Mouse (Mus musculus) 416B (cell line): ENCODE measurements around the gene Sstr5.

Source experiments
- DNase-seq: peaks from one replicate; pipeline ENCODE4 v3.0.0; 2011; ENCODE audit warnings: low read depth

The Sstr5 gene

DNA sequence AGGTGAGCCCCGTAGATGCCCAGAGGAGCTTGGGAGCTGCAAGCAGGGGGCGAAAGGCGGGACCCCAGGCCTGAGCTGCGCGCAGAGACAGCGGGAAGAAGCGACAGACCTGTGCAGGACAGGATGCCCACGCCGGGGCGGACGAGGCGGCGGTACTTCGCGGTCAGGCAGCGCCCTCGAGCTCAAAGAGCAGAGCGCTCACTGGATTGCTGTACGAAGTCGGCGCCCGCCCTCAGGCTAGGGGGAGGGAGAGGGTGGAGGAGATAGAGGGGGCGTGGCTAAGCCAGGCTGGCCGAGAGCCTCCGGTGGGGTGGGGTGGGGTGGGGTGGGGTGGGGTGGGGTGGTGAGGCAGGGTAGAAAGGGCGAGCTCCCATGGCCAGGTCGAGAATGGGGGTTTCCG is at the start of gene Sstr5:
Gene Sstr5, minus strand, starts transcription at position 276 of the 400 bp plus-strand sequence.
- no peak for DNase-seq

GRCm38 (mm10) chr17:25541768-25542167 is 44.7 kb upstream of the Sstr5 start:
- no peak for DNase-seq

DNA sequence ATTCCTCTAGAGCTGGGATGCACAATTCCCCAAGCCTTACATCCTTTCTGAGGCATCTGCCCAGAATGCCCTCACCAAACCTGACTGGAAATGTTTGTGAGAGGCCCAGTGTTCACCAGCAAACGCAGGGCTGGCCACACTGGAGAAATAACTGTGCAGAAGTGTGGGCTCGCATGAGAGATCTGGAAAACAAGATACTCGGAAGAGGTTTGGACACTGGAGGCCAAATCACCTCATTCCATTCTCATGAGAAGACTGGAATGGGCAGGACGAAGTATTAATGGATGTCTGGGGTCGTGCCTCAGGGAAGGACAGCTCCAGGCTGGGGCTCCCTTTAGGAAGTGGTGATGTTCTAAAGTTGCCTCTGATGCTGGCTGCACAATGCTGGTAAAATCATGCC is 43.6 kb upstream of the Sstr5 start:
- no peak for DNase-seq

- no peak for DNase-seq
Measured at GRCm38 (mm10) chr17:25538945-25539875, 42.1 kb upstream of the Sstr5 start.

GRCm38 (mm10) chr17:25530357-25531022 is 33.4 kb upstream of the Sstr5 start:
- DNase-seq = no peak

DNA sequence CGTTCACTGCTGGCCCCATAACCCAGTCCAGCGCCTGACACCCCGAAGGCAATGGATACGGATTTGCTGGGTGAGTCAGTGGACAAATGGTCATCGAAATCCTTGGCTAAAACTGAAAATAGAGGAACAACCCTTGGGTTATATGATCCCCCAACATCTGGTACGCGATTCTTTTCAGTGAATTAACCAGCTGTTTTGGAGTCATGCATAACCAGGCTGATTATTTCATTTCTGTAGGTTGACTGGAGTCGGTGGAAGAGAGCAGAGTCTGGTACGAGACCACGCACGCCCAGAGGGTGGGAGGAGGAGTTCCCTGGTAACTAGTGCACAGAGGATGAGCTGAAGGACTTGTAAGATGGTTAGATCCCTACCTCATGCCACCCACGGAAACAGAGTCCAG is 25.0 kb upstream of the Sstr5 start:
- DNase-seq = no peak

- no peak for DNase-seq
Measured at GRCm38 (mm10) chr17:25520492-25520891, 23.4 kb upstream of the Sstr5 start.

DNA sequence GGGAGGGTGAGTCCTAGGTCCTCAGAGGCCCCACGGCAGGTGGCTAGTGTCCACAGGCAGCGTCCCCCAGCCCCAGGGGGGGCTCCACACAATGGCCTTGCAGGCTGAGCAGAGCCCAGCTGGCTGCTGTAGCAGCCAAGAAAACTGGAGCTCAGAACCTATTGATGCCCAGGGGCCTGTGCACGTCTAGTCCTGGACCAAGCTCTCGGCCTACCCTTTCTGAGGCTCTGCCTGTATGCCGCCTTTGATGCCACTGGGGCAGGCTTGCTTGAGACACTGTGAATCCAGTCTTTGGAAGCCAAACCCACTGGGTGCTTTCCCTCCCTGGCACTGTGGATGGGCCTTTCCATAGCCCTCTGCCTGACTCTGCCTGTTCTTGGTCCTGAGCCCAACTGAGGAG is 22.4 kb upstream of the Sstr5 start:
- DNase-seq = no peak

DNA sequence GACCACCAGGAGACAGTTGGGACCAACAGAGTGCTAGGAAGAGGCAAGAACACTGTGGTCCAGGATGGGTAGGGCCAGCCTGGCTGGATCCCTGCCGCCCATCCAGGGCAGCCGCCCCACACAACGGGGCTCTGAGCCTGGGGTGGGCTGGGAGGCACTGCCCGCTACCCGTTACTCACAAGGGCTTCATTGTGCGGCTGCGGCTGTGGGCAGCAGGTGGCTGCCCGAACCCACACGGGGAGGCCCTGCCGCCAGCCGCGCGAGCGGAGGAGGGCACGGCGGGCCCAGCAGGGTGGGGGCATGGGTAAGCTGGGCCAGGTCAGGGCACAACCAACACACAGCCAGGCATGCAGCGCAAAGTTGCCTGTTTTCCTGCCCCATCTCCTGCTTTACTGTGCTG is 21.1 kb upstream of the Sstr5 start:
- DNase-seq = no peak

- DNase-seq = no peak
Measured at GRCm38 (mm10) chr17:25516315-25516714, 19.2 kb upstream of the Sstr5 start.

- DNase-seq = no peak
Measured at GRCm38 (mm10) chr17:25514055-25514454, 17.0 kb upstream of the Sstr5 start.

DNA sequence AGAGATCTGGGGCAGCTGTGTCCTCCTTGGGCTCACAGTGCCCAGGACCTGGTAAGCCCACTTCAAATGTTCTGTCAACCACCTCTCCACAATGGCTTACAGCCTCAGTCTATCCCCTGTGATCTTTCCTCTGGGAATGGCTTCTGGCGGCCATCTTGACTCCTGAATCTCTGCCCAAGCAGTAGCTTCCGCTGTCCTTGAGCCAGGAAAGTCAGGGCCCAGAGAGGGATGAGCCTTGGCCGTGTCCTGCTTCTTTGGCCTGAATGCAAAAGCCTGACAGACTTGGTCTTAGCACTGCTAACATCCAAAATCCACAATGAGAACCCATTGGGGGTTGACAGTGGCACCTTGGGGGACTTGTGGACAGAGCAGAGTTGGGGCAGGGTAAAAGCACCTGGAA is 14.8 kb upstream of the Sstr5 start:
- no peak for DNase-seq

DNA sequence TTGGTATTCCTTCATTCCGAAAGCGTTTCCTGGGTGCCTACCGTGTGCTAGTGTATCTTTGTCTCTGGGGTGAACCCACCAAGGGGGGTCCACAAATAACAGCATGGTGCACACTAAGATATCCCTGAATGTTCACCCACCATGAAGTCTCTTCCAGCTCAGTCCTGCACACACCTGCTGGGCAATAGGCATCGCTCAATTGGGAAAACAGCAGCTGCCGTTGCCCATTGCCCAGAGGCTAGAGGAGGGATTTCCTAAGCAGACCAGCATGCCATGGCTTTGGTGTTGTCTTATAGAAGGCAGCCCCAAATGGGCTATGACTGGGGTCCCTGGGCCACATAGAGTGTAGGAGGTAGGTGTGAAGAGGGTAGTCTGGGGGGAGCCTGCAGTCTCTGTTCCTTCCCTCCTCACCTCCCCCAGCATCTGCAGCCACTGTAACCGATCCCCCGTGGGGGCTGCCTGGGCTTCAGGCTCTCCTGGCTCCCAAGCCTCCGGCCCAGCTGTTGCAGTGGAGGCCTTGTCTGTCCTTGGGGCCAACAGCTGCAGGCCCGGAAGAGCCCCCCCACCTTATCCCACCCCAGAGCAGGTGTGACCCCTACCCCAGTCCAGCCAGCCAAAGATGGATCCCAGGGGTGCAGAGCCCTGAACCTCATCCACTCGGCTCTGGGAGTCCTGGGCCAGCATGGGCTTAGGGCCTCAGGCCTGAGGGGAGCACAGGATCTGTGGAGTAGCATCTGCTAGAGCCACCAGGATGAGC is 13.2 kb upstream of the Sstr5 start:
- DNase-seq = no peak

DNA sequence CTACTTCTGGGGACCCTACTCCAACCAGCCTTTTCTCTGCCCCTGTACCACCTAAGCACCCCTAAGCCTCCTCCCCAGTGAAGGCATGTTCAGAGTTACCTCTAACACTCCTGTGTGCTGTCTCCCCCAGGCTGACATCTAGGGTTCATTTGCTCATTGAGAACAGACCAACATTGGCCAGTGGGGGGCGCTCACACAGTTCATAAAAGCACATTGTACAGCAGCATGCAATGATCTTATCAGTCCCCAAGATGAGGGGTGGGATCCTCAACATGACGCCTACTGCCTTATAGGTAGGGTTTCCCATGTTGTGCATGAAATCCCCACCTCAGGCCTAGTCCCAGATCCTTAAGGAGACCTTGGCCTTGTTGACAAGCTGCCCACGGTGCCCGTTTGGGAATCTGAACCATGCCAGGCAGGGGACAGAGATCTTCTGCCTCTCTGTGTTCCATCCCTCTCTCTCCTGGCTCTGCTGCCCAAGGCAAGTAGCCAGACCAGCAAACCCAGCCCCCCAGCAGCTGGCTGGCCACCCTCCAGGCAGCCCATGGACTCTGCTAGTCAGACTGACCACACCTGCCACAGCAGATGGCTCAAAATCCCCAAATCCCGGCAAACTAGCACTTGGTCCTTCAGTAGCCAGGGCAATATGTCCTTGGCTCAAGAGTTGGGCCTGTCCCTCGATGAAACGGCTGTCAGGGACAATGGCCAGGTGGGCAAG is 11.9 kb upstream of the Sstr5 start:
- DNase-seq = peak; percentile 41

DNA sequence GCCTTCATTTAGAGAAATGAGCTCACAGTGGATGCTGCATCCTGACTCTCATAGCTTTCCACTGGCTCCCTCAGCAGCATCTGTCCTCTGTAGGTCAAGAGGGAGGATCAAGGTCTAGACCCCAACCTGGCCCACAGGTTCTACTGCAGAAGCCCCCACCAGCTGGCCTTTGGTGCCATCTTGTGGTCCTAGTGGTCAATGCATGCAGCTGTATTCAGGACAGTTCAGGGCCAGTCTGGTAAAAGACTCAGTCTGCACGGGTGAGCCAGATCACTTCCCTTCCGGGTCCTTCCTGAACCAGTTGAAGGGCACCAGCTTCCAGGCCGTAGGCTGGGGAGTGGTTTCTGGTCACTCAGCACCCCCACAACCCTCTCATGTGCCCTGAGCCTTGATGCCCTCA is 10.7 kb upstream of the Sstr5 start:
- peak; percentile 70 for DNase-seq

DNA sequence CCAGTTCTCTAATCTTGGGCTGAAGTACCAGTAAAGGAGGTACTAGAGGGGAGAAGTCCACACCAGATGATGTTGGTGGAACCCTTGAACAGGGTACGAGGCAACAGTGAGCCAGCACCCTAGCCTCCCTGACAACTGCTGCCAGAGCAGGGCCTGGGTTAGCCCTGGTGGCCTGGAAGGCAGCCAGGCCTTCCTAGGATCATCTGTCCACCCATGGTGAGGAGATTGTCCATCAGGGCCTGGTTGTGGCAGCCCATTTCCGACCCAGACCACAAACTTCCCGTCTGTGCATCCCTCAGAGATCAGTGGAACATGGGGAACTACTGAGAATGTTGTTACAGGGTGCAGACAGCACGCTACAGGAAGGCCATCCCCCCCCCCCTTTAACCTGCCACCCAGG is 5.5 kb upstream of the Sstr5 start:
- DNase-seq = peak; percentile 64

- DNase-seq = no peak
Measured at GRCm38 (mm10) chr17:25482092-25482491, 15.0 kb downstream of the Sstr5 start.

GRCm38 (mm10) chr17:25480820-25481219 is 16.3 kb downstream of the Sstr5 start:
- no peak for DNase-seq

- DNase-seq = no peak
Measured at GRCm38 (mm10) chr17:25480152-25480551, 16.9 kb downstream of the Sstr5 start.

DNA sequence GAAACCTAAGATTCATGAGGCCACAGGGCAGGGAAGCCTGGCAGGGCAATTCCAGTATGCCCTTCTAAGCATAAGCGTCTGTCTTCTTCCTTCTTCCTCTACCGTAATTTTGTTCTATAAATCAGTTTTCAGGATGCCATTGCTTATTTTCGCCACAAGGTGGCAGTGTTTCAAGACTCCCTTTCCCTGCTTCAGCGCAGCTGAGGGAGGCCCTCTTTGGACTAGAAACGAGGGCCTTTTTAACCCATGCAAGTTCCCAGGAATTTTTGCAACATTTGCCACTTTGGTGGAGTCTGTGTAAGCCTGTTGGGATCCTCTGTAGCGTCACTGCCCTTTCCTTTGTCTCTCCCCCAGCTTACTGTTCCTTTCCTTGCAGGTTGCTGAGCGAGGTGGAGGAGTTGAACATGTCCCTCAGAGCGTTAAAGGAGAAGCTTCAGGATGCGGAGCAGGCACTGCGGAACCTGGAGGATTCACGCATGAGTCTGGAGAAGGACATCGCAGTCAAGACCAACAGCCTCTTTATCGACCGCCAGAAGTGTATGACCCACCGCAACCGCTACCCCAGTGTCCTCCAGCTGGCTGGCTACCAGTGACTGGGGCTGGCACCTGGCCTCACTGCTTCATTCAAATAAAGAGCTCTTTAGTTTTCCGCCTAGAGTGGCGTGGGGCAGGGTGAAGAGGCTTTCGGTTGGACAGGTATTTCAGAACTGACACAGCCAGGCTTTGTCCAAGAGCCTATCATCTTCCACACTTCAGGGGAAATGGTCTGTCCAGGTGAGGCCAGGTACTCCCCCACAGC is 20.9 kb downstream of the Sstr5 start:
- DNase-seq = peak; percentile 62
